Mouse (Mus musculus) Muller cell, postnatal 12 days (primary cell): ENCODE measurements around the gene Ermp1.

Experiments used
- DNase-seq: peaks from one replicate; pipeline ENCODE4 v3.0.0-alpha.2; 2015; ENCODE audit errors: inconsistent ontology term

Gene Ermp1

DNA sequence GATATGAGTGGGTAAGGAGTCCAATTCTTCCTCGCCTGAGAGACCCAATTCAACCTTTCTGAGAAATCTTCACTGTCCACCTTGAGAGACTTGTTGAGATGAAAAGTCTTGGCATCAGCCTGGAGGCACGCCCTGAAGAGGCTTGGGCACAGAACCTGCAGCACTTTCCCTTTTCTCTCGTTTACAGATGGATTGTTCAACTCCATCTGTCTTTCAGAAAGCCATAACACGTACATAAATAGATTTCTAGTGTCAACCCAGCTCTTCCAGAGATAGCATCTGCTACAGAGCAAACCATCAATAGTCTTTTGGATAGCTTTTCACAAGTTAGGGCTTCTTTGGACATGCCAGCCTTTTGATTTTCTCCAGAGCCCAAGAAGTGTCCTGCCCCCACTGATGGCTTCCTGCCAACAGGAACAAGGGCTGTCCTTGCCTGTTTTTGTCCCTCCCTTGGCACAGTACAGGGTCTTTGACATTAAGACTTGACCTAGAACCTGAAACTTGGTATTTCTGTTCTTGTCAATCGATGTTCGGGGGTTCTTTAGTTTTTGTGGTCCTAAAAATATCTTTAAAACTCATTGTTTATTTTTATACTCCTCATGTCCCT, 13.9 kb upstream of the Ermp1 start:
- DNase-seq = no peak

DNA sequence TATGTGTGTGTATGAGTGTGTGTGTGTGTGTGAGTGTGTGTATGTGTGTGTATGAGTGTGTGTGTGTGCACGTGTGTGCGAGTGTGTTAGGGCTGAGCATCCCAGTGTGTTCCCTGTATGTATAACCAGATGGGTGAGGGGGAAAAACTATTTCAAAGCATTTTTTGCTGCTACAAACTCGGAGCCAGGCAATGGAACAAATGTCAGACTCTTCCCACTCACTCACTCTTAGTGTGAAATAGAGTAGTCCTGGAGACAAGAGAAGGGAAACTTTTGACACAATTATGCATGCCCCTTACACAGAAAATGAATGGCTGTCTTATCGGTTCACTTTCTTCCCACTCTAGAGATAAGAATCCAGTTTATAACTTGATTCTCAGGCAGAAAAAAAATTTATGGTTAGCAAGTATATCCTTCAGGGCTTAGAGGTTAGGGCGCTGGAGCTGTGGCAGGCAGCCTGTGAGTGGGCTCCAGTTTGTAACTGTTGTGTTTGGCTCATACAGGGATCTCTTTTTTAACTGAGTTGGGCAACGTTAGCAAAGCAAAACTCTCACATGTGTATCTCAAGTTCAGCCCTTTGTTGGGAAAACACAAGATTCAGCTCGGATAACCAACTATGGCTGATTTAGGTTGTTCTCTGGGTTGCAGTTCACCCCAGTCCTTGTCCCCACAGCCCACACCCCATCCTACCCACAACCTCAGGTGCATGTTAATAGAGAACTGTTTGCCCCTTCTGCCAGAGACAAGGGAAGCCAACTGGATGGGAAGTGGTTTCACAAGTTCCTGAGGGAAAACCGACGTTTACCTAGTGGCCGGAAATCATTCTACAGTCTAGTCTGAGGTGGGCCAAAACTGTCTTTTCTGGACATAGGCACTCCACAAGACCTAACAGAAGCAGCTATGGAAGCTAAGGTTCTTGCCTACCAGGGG, 12.9 kb upstream of the Ermp1 start:
- DNase-seq = no peak

DNA sequence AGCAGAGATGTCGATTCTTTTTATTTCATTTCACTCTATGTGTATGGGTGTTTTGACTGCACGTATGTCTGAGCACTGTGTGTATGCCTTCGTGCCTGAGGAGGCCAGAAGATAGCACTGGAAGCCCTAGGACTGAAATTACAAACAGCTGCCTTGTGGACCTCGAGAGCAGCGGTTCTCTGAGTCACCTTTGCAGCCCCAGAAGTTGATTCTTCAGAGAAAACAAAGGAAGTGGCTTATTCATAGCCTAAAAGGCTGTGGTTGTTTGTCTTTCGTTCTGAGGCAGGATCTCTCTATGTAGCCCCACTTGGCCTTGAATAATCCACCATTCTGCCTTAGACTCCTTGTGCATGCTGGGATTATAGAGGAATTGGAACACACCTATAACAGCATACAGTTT, 11.5 kb upstream of the Ermp1 start:
- no peak for DNase-seq

DNA sequence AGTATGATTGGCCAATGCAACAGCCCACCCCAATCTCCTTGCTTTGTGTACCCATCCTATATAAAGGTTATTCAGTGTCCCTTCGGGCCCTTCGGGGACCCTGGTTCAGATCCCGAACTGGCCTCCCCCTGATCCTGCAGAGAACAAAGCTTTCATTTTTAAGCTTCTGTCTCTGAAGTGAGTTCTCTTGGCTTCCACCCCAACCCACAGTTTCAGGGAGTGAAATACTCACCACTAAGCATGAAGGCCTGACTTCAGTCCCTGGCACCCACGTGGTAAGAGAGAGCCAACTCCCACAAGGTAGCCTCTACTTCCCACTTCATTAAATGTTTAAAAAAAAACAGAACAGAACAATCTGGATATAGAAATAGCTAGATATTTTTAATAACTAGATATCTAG, 10.6 kb upstream of the Ermp1 start:
- no peak for DNase-seq

DNA sequence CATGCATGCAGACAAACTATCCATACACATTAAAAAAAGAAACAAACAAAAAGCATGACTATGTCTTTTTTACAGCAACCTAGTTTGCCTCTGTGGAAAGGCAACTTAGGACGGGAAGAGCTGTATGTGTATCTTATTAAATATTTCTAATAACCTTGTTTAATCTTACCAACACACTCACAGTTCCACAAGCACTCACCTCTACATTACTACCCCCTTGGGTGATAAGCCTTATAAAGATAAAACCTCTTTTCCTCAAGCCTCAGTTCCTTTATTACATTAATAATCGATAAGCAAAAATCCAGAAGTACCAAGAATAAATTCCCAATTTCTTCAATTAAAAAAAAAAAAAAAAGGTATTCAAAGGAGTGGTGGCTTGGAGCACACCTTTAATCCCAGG, 9.3 kb upstream of the Ermp1 start:
- DNase-seq = no peak

DNA sequence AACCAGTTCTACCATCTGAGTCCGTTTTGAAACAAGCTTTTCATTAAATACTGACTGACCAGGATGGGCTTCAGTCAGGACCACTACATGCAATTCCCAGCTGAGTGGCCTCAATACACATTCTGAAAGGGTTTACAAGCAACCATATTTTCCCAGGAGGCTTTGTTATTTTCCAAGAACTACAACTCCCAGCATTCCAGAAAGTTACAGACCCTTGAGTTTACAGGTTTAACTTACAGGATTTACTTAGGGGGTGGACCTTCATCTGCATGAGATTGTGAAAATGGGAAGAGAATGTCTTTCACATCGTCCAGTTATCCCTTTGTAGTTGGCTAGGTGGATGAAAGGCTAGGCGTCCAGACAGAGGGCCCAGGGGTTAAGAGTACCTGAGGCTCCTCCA, 8.8 kb upstream of the Ermp1 start:
- DNase-seq = no peak

- no peak for DNase-seq
Observed at GRCm38 (mm10) chr19:29656620-29657019, 8.4 kb upstream of the Ermp1 start.

DNA sequence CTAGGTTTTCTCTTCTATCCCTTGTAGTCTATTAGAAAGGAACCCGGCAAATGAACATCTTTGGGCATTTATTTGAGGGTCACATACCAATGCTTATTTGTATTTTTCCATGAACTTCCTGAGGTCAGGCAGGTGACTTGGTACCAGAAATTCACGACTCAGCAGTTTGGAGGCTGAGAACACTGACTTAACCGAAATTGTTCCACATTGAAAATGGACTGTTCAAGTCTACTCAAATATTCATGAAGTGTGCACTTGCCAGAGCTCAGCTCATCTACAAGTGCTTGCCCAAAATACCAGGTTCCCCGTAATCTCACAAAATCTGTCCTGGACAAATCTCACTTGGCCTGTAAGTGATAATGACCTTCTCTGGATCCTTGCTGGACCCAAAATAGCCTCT, 7.8 kb upstream of the Ermp1 start:
- no peak for DNase-seq

GRCm38 (mm10) chr19:29655148-29655547, 6.9 kb upstream of the Ermp1 start:
- DNase-seq = no peak

DNA sequence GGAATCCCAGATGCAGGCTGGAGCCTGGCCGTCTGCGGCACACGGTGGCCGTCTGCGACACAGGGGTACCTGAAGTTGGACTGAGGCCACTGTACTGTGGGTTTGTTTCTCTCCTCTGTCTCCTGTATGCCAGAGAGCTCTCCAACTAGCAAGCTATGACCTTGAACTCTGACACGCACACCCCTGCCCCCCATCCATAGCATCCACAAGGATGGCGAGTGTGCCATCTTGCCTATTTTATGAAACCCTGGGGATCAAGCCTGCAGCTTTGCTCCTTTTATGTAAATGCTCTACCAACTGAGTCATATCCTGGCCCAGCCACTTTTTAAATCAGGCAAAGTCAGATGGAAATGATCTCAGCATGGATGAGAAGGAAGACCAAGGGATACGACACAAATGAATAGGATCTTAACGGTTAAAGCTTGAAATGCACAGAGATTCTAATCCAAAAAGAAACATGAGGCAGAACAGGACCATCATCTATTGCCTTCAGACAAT, 5.6 kb upstream of the Ermp1 start:
- no peak for DNase-seq

GRCm38 (mm10) chr19:29649683-29650082, 1.5 kb upstream of the Ermp1 start:
- no peak for DNase-seq

GRCm38 (mm10) chr19:29648550-29648914, 317 bp upstream of the Ermp1 start:
- DNase-seq = no peak

DNA sequence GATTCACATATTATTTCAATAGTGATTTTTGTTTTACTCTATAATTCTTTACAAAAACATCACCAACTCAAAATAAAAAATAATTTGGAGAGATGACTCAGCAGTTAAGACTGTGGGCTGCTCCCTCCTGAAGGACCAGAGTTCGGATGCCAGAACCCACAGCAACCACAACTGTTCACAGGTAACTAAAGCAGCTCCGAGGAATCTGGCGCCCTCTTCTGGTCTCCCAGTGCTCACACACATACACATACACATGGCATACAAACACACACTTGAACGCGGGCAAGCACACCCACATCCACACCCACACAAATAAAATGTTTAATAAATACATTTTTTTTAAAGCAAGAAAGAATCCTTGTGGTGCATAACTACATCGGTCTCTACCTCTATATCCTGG, 3.5 kb downstream of the Ermp1 start:
- DNase-seq = no peak

DNA sequence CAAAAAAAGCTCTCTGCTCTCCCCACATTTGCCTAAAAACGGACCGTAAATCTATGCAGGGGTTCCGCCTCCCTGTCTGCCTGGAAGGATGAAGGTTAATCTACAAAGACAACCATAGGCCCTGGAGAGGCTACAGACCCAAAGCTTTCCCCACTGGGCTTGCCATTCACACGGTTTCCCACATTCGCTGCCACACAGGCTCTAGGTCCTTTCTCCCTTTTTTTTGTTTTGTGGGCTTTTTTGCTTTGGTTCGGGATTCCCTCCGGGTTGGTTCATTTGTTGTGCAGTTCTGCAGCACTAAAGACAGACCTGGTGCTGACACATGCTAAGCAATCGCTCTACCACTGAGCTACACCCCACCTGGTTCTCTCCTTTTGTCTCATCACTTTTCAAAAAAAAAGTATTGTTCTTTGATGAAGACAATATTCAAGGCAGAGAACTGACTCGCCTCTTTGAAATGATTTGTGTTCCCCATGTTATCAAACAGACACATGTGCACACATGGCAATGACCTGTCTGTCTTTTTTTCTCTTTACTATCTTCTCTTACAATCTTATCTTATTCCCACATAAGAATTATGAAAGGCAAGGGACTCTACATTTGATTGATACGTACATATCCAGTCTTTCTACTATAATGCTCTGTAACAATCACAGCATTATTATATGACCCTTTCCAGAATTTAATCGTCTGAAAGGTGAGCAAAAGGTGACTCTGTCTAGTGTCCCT, 4.9 kb downstream of the Ermp1 start:
- DNase-seq = no peak

GRCm38 (mm10) chr19:29642211-29642610, 6.0 kb downstream of the Ermp1 start:
- no peak for DNase-seq

DNA sequence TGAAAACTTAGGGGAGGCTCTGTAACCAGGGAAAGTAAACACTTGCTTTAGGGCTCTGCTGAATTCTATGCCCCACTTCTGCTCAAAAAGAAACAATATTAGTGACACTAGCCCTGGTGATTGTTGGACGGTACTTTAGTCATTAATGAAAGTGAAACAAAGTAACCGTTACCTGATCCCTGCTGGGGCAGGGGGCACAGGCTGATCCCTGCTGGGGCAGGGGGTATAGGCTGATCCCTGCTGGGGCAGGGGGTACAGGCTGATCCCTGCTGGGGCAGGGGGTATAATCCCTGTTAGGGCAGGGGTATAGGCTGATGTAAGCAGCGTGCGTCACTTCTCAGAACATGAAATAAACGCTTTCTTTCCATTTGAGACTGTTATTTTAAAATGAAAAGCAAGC, 6.7 kb downstream of the Ermp1 start:
- DNase-seq = no peak

DNA sequence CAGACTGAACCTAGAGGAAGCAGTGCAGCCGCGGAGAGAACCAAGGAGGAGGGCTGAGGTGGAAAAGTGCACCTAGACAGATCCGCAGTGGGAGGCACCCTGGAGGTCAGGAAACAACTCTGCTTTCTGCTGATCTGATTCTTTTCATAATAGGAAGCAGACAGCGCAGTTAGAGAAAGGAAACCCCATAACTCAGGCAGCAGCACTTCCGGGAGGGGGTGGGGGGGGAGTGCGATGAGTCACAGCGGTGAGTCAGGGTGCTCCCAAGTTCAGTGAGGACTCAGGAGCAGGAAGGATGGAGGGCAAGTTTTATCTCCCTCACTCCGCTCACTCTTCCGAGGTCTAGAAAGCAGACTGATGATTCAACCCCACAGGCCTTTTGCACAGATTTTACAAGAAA, 7.2 kb downstream of the Ermp1 start:
- peak; percentile 87 for DNase-seq

DNA sequence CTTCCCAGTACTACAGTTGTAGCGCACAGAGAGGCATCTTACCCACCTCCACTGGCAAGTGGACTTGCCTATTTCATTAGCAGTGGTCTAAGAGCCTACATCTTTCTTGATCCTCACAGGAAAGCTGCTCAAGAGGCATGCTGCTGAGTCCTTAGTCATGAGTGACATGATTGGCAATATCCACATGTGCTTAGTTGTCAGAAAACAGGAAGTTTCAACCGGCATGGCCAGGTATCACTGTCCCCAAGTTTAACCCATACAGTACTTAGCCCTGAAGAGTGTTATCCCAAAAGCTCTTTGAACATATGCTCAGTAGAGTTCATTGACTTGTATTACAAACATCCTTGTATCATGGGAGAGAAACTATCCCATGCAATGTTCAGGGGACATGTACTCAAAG, 36.1 kb downstream of the Ermp1 start:
- no peak for DNase-seq

DNA sequence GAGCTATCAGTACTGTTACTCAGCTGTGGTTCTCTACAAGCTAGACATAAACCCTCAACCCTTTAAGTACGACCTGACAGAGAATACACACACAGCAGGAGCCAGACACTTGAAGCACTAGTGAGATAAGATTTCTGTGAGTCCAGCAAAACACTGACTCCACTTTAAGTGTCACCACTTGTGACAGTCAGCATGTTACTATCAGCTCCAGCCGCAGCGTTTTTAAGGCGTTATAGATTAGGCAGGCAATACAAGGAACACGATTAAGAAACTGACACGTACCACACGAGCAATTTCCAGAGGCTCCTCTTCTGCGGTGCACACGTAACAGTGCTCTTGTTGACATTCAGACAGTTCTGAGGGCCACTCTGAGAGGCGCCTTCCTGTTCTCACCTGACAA, 37.3 kb downstream of the Ermp1 start:
- no peak for DNase-seq

DNA sequence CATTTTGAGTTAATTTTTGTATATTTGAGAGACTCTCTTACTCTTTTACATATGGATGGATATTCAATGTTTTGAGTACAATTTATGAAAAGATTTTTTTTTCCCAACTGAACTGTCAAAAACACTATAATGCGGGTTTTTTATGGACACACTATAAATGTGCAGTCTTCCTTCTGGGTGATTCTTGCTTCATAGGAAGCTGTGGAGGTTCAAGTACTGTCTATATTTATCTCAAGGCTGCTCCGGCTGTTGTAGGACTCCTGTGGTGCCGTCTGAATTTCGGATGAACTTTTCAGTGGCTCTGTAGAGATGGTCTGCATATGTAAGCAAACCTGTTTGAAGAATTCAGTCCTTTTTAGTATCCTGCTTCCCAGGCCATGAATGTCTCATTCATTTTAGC, 40.0 kb downstream of the Ermp1 start:
- no peak for DNase-seq

GRCm38 (mm10) chr19:29607521-29607920, 40.7 kb downstream of the Ermp1 start:
- no peak for DNase-seq

- no peak for DNase-seq
Observed at GRCm38 (mm10) chr19:29604653-29605052, 43.6 kb downstream of the Ermp1 start.
